Mouse (Mus musculus) liver, adult (tissue): ENCODE results near the gene Pltp.

Experiments used
- GATA4 ChIP-seq: IDR thresholded peaks from 2 replicates; pipeline ENCODE4 v1.6.1; 2014; ENCODE audit warnings: mild to moderate bottlenecking, low read length; ENCODE audit not compliant: insufficient replicate concordance

Gene Pltp

GRCm38 (mm10) chr2:164889960-164890359 is 32.4 kb upstream of the Pltp start:
- TF ChIP-seq GATA4: no peak

- no peak for TF ChIP-seq GATA4
Measured at GRCm38 (mm10) chr2:164888996-164889395, 31.5 kb upstream of the Pltp start.

GRCm38 (mm10) chr2:164886617-164887016 is 29.1 kb upstream of the Pltp start:
- no peak for TF ChIP-seq GATA4

GRCm38 (mm10) chr2:164885788-164886187 is 28.3 kb upstream of the Pltp start:
- TF ChIP-seq GATA4: no peak

GRCm38 (mm10) chr2:164882619-164883018 is 25.1 kb upstream of the Pltp start:
- no peak for TF ChIP-seq GATA4

- TF ChIP-seq GATA4: no peak; the same call in 1 of the 2 replicates
Measured at GRCm38 (mm10) chr2:164879568-164880277, 22.2 kb upstream of the Pltp start.

GRCm38 (mm10) chr2:164879228-164879567 is 21.7 kb upstream of the Pltp start, which contains the start of gene Pcif1:
Gene Pcif1, plus strand, starts transcription at chr2:164879304.
- TF ChIP-seq GATA4: no peak

- TF ChIP-seq GATA4: no peak
Measured at GRCm38 (mm10) chr2:164878509-164879227, 21.2 kb upstream of the Pltp start.

GRCm38 (mm10) chr2:164874239-164874769 is 16.8 kb upstream of the Pltp start:
- no peak for TF ChIP-seq GATA4

- no peak for TF ChIP-seq GATA4
Measured at GRCm38 (mm10) chr2:164873621-164874020, 16.1 kb upstream of the Pltp start.

- TF ChIP-seq GATA4: no peak
Measured at GRCm38 (mm10) chr2:164871602-164872303, 14.2 kb upstream of the Pltp start.

- TF ChIP-seq GATA4: no peak
Measured at GRCm38 (mm10) chr2:164868491-164868890, 11.0 kb upstream of the Pltp start.

- TF ChIP-seq GATA4: no peak
Measured at GRCm38 (mm10) chr2:164867566-164867965, 10.1 kb upstream of the Pltp start.

GRCm38 (mm10) chr2:164866741-164867551 is 9.4 kb upstream of the Pltp start:
- TF ChIP-seq GATA4: no peak; the same call in 1 of the 2 replicates

- no peak for TF ChIP-seq GATA4
Measured at GRCm38 (mm10) chr2:164864593-164864992, 7.1 kb upstream of the Pltp start.
